Mouse (Mus musculus) liver, embryonic 14.5 days (tissue): ENCODE data around the gene Sytl2. TPM values are rescaled to one million over a fixed set of nuclear protein-coding genes. Genes with fewer than 3 reads are reported as not detected.

Source experiments
- ATAC-seq: fragments of 200-750 bp; cut with Nextera tagmentation; 2 replicates; pipeline ENCODE4 v1.8.0; 2017; ENCODE audit warnings: moderate number of reproducible peaks, mild to moderate bottlenecking, moderate library complexity; ENCODE audit not compliant: insufficient read depth
- DNase-seq, 3 experiments: peaks; one replicate each; pipeline ENCODE4 v3.0.0-alpha.2; 2012 to 2013; ENCODE audit warnings: low read depth in 3 of 3, low spot score in 3 of 3
- H3K27ac ChIP-seq: fragments of 300-500 bp; sonication (generic); 2 replicates; pipeline ENCODE4 v1.5.1; 2014; ENCODE audit warnings: moderate library complexity, mild to moderate bottlenecking, control low read depth, inconsistent platforms
- H3K27me3 ChIP-seq: fragments of 300-500 bp; sonication (generic); 2 replicates; pipeline ENCODE4 v1.6.1; 2014; ENCODE audit warnings: mild to moderate bottlenecking, low read length, moderate library complexity; ENCODE audit not compliant: control insufficient read depth, insufficient read depth
- H3K36me3 ChIP-seq: fragments of 300-500 bp; sonication (generic); replicated peaks from 2 replicates; pipeline ENCODE4 v1.6.1; 2014; ENCODE audit warnings: low read depth; ENCODE audit not compliant: control insufficient read depth, insufficient read depth
- H3K4me1 ChIP-seq, 2 experiments: fragments of 200-500 bp in 1 of 2; fragments of 300-500 bp in 1 of 2; sonication (generic) in 1 of 2; replicated peaks; 2 replicates each; pipeline ENCODE4 v1.6.1; 2012 to 2014; ENCODE audit warnings: antibody characterized with exemption in 1 of 2, inconsistent platforms in 1 of 2, low read length in 1 of 2; ENCODE audit not compliant: control insufficient read depth in 2 of 2, insufficient read depth in 2 of 2
- H3K4me2 ChIP-seq: fragments of 300-500 bp; sonication (generic); 2 replicates; pipeline ENCODE4 v1.6.1; 2014; ENCODE audit warnings: low read depth, mild to moderate bottlenecking, control low read depth, moderate library complexity
- H3K4me3 ChIP-seq, 2 experiments: fragments of 200-500 bp in 1 of 2; fragments of 300-500 bp in 1 of 2; sonication (generic) in 1 of 2; 2 replicates each; pipeline ENCODE4 v1.5.1; 2012 to 2014; ENCODE audit warnings: low read depth in 2 of 2, low read length in 2 of 2, mild to moderate bottlenecking in 2 of 2, control low read depth in 1 of 2, inconsistent platforms in 1 of 2, moderate library complexity in 1 of 2; ENCODE audit not compliant: insufficient read depth in 1 of 2
- H3K9ac ChIP-seq: fragments of 300-500 bp; sonication (generic); replicated peaks from 2 replicates; pipeline ENCODE4 v1.6.1; 2014; ENCODE audit warnings: mild to moderate bottlenecking, control low read depth, moderate library complexity
- H3K9me3 ChIP-seq: fragments of 300-500 bp; sonication (generic); 2 replicates; pipeline ENCODE4 v1.6.1; 2016; ENCODE audit warnings: low read length, mixed read lengths; ENCODE audit not compliant: control insufficient read depth
- CTCF ChIP-seq: IDR thresholded peaks from 2 replicates; pipeline ENCODE4 v1.5.1; 2016; ENCODE audit warnings: antibody characterized with exemption, low read depth, control low read depth
- EP300 ChIP-seq: IDR thresholded peaks from 2 replicates; pipeline ENCODE4 v1.6.1; 2016; ENCODE audit warnings: antibody characterized with exemption, low read depth
- WGBS: fragments of 180-500 bp; shearing (Covaris S2); extraction: QIAGEN DNeasy Blood & Tissue Kit; methylation state at CpG from one replicate; pipeline ENCODE4 v1.1.7; 2014; ENCODE audit not compliant: insufficient replicate concordance; 5-methylcytosine and 5-hydroxymethylcytosine counted together
- polyA plus RNA-seq, 2 experiments: library from polyadenylated mRNA; depleted of rRNA in 1 of 2; stranded (reverse) in 1 of 2; unstranded in 1 of 2; fragments of >200 nt; fragmentation: Nextera tagmentation in 1 of 2; extraction: Ambion mirVana in 1 of 2; gene quantifications; 2 replicates each; pipeline versions ENCODE4 v1.2.1 to v1.2.3; 2012 to 2014

The Sytl2 gene
- polyA plus RNA-seq, 2 experiments = 0.38 to 0.45 TPM

DNA sequence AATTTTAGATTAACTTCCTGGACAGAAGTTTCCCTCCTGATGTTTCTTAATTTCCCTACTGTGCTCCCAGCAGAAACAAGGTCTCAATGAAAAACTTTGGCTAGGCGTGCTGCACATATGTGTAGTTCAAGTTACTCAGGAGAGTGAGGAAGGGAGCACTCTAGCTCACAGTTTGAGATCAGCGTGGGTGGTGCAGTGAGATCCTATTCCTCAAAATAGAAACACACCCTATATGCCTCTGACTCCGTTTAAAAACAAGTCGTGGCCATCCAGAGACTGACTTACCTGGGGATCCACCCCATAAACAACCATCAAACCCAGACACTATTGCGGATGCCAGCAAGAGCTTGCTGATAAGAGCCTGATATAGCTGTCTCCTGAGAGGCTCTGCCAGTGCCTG, 47.0 kb downstream of the Sytl2 start:
- ATAC-seq (no peak), DNase-seq (no peak)
- H3K27ac ChIP-seq = no peak overlapping the region
- no peaks in the 10 kb centered on the region for H3K9me3 ChIP-seq
- H3K4me1 ChIP-seq = no peaks in the 10 kb centered on the region; a peak in 1 of 4 replicates
- no peak overlapping the region for H3K4me2 ChIP-seq
- WGBS = 30% methylated on average over 5 of the region's 5 CpGs
- no peak for TF ChIP-seq EP300
- no peak for TF ChIP-seq CTCF
- H3K36me3 ChIP-seq = no peaks in the 10 kb centered on the region
- no peak overlapping the region for H3K4me3 ChIP-seq
- no peaks in the 10 kb centered on the region for H3K27me3 ChIP-seq
- H3K9ac ChIP-seq = no peak overlapping the region

DNA sequence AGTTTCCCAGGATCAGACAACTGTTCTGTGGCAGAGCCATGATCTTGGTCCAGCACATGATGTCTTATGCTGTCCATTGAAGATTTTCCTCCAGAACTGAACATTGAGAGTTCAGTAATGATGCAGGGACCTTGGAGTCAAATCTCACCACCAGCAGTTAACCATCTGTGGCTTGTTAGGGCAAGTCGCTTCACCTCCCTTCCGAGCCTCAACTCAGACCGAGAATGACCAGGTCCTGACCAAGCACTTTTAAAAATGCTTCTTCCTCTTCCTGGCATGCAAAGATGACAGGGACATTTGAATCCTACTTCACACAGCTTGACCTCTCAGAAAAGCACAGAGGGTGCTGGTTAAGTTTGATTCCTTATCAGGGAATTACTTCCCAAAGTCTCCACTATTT, 50.1 kb downstream of the Sytl2 start:
- Histone ChIP-seq H3K27ac (no peak overlapping the region), H3K9me3 (no peaks in the 10 kb centered on the region), H3K4me1 (no peaks in the 10 kb centered on the region; a peak in 1 of 4 replicates), H3K36me3 (no peaks in the 10 kb centered on the region), H3K4me2 (no peak overlapping the region), H3K9ac (no peak overlapping the region), H3K4me3 (no peak overlapping the region), H3K27me3 (no peaks in the 10 kb centered on the region)
- no peak for TF ChIP-seq CTCF
- TF ChIP-seq EP300 = no peak
- DNase-seq (no peak), ATAC-seq (no peak)
- 30% methylated on average over 3 of the region's 3 CpGs for WGBS

DNA sequence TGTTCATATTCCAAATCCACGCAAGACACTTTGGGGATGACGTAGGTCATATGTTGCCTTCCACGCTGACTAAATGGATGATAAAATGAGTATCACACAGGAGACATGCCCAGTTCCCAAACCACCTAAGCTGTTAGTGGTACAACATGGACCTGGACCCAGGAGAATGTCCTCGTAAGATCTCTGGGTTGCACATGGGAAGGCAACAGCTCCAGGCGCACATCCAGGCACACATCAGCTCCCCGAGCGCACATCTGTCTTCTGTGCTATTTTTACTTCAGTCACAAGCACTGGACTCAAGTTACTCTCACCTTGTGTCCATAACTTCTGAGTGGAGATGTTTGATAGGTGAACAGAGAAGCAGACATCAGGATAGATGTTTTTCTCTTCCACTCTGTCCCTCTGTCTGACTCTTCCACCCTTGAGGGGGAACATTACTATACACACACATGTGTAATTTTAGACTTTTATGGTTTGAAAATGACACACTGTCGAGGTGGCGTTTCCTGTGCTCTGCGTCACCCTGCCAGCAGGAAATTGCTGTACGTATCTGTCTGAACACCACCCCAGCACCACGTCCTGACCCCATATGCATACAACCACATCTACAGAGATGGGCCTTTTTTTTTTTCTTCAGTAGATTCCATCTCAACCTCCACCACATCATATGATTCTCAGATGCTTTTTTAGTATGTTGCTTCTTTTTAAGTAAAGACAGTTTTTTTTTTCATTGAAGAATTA, 51.6 kb downstream of the Sytl2 start:
- H3K27ac ChIP-seq = no peak overlapping the region
- no peaks in the 10 kb centered on the region for H3K27me3 ChIP-seq
- 39% methylated on average over 12 of the region's 12 CpGs for WGBS
- ATAC-seq = no peak
- H3K4me3 ChIP-seq = no peak overlapping the region
- no peaks in the 10 kb centered on the region; a peak in 1 of 4 replicates for H3K4me1 ChIP-seq
- no peak overlapping the region for H3K9ac ChIP-seq
- H3K36me3 ChIP-seq = no peaks in the 10 kb centered on the region
- H3K4me2 ChIP-seq = no peak overlapping the region
- DNase-seq = no peak
- H3K9me3 ChIP-seq = no peaks in the 10 kb centered on the region
- TF ChIP-seq EP300 = no peak
- no peak for TF ChIP-seq CTCF

DNA sequence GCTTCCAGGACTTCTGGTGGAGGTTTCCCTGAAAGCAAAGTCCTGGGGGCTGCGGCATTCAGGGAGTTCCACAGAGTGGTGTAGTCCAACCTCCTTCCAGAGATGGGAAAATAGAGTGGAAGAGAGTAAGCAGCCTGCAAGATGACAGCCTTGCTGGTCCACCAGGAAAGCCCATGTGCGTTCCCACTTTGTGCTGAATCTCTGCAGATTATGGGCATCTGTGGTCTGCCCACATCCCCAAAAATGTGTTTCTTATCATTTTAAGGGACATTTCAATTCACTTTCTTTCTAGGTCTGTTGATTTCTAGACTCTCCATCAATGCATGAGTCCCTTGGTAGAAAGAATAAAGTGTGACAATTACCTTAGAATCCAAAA, 52.2 kb downstream of the Sytl2 start:
- no peaks in the 10 kb centered on the region for H3K27me3 ChIP-seq
- no peak for TF ChIP-seq CTCF
- no peak for TF ChIP-seq EP300
- ATAC-seq = no peak

DNA sequence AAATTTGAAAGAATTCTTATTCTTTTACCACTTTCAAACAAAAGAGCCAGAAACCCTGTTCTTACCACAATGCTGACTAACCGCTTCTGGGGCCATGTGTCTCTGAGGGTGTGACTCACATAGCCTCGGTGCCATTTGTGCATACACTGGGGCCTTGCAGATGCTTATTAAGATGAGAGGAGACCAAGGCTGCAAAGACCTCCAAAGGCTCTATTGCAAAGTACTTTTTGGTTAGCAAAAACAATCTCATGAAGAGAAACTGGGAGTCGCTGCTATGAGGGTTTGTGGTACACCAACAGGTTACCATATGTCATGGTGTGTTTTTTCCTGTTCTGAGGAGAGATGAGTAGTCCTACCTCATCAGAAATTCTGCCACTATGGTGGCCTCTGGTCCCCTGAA, 53.4 kb downstream of the Sytl2 start:
- Histone ChIP-seq H3K27me3 (no peaks in the 10 kb centered on the region), H3K4me1 (no peaks in the 10 kb centered on the region; a peak in 1 of 4 replicates), H3K27ac (no peak overlapping the region), H3K4me2 (no peak overlapping the region), H3K9me3 (no peaks in the 10 kb centered on the region), H3K4me3 (no peak overlapping the region), H3K9ac (no peak overlapping the region), H3K36me3 (no peaks in the 10 kb centered on the region)
- no peak for DNase-seq
- no peak for ATAC-seq
- WGBS = 46% methylated on average over 3 of the region's 3 CpGs
- TF ChIP-seq EP300 (no peak), CTCF (no peak)

More for the DNA sequence above, 52.2 kb downstream of the Sytl2 start:
- Histone ChIP-seq H3K4me2 (no peak overlapping the region), H3K36me3 (no peaks in the 10 kb centered on the region), H3K9me3 (no peaks in the 10 kb centered on the region), H3K27ac (no peak overlapping the region), H3K4me1 (no peaks in the 10 kb centered on the region; a peak in 1 of 4 replicates), H3K9ac (no peak overlapping the region), H3K4me3 (no peak overlapping the region)
- DNase-seq = no peak
- WGBS = 64% methylated on average over 2 of the region's 2 CpGs
